Mouse (Mus musculus) MEL (cell line): ENCODE measurements around the gene Tmtc4. TPM values are rescaled to one million over a fixed set of nuclear protein-coding genes. Genes with fewer than 3 reads are reported as not detected.

ENCODE experiments used
- DNase-seq: peaks from one replicate; pipeline ENCODE4 v3.0.0; 2011; ENCODE audit warnings: low read depth, low spot score
- H3K27ac ChIP-seq: 2 replicates; pipeline ENCODE4 v1.5.1; 2012; ENCODE audit warnings: low read depth, mild to moderate bottlenecking, control low read depth, low read length, moderate library complexity; ENCODE audit not compliant: control insufficient read depth
- H3K27me3 ChIP-seq, 2 experiments: fragments of 150-350 bp in 1 of 2; sonication (generic) in 1 of 2; 2 replicates each; pipeline ENCODE4 v1.6.1; 2012; ENCODE audit warnings: low read length in 2 of 2, mild to moderate bottlenecking in 2 of 2, improper control_type of control experiment in 1 of 2, moderate library complexity in 1 of 2; ENCODE audit not compliant: insufficient read depth in 2 of 2, control insufficient read depth in 1 of 2
- H3K36me3 ChIP-seq, 2 experiments: 2 replicates each; pipeline ENCODE4 v1.6.1; 2012 to 2014; ENCODE audit warnings: low read length in 2 of 2, improper control_type of control experiment in 1 of 2, inconsistent platforms in 1 of 2, mild to moderate bottlenecking in 1 of 2; ENCODE audit not compliant: insufficient read depth in 2 of 2, control insufficient read depth in 1 of 2
- H3K4me1 ChIP-seq, 2 experiments: fragments of 150-350 bp in 1 of 2; sonication (generic) in 1 of 2; 2 replicates each; pipeline ENCODE4 v1.6.1; 2012; ENCODE audit warnings: low read length in 2 of 2, improper control_type of control experiment in 1 of 2, mild to moderate bottlenecking in 1 of 2; ENCODE audit not compliant: insufficient read depth in 2 of 2, control insufficient read depth in 1 of 2
- H3K4me3 ChIP-seq, 2 experiments: fragments of 150-350 bp in 1 of 2; sonication (generic) in 1 of 2; 2 replicates each; pipeline ENCODE4 v1.5.1; 2012; ENCODE audit warnings: low read depth in 2 of 2, low read length in 2 of 2, mild to moderate bottlenecking in 2 of 2, moderate library complexity in 2 of 2, control low read depth in 1 of 2, improper control_type of control experiment in 1 of 2; ENCODE audit not compliant: control insufficient read depth in 1 of 2, insufficient read depth in 1 of 2
- H3K79me2 ChIP-seq: 2 replicates; pipeline ENCODE4 v1.6.1; 2012; ENCODE audit warnings: mild to moderate bottlenecking, low read length, moderate library complexity; ENCODE audit not compliant: control insufficient read depth, poor library complexity, insufficient read depth
- H3K9ac ChIP-seq: 2 replicates; pipeline ENCODE4 v1.6.1; 2012; ENCODE audit warnings: low read depth, mild to moderate bottlenecking, control low read depth, low read length, moderate library complexity; ENCODE audit not compliant: control insufficient read depth, poor library complexity, severe bottlenecking
- H3K9me3 ChIP-seq: fragments of 150-350 bp; sonication (generic); replicated peaks from 2 replicates; pipeline ENCODE4 v1.6.1; 2012; ENCODE audit warnings: mild to moderate bottlenecking, low read length, improper control_type of control experiment, moderate library complexity; ENCODE audit not compliant: insufficient read depth
- BHLHE40 ChIP-seq: IDR thresholded peaks from 2 replicates; pipeline ENCODE4 v1.6.1; 2012; ENCODE audit warnings: low read depth, mild to moderate bottlenecking, inconsistent platforms, low read length, improper control_type of control experiment, borderline replicate concordance
- CHD2 ChIP-seq: IDR thresholded peaks from 2 replicates; pipeline ENCODE4 v1.6.1; 2011; ENCODE audit warnings: low read length, improper control_type of control experiment
- EP300 ChIP-seq, 2 experiments: IDR thresholded peaks; 2 replicates each; pipeline ENCODE4 v1.6.1; 2011; ENCODE audit warnings: improper control_type of control experiment in 2 of 2, low read length in 2 of 2, low read depth in 1 of 2, mild to moderate bottlenecking in 1 of 2
- ETS1 ChIP-seq: IDR thresholded peaks from 2 replicates; pipeline ENCODE4 v1.6.1; 2012; ENCODE audit warnings: low read depth, mild to moderate bottlenecking, inconsistent platforms, low read length, improper control_type of control experiment, moderate library complexity
- HCFC1 ChIP-seq: IDR thresholded peaks from 2 replicates; pipeline ENCODE4 v1.6.1; 2012; ENCODE audit warnings: low read depth, mild to moderate bottlenecking, inconsistent platforms, low read length, improper control_type of control experiment, moderate library complexity
- KAT2A ChIP-seq: conservative IDR thresholded peaks from 2 replicates; pipeline ENCODE4 v1.6.1; 2012; ENCODE audit warnings: low read depth, low read length, improper control_type of control experiment, inconsistent platforms
- MAZ ChIP-seq: IDR thresholded peaks from 2 replicates; pipeline ENCODE4 v1.6.1; 2012; ENCODE audit warnings: low read depth, mild to moderate bottlenecking, inconsistent platforms, low read length, improper control_type of control experiment
- MEF2A ChIP-seq: IDR thresholded peaks from 2 replicates; pipeline ENCODE4 v1.6.1; 2014; ENCODE audit warnings: low read depth, mild to moderate bottlenecking, inconsistent platforms, low read length, improper control_type of control experiment; ENCODE audit not compliant: poor library complexity, insufficient replicate concordance, severe bottlenecking; ENCODE audit errors: extremely low read depth
- MXI1 ChIP-seq: IDR thresholded peaks from 2 replicates; pipeline ENCODE4 v1.6.1; 2011; ENCODE audit warnings: mild to moderate bottlenecking, low read depth, low read length, improper control_type of control experiment
- MYC ChIP-seq: IDR thresholded peaks from 2 replicates; pipeline ENCODE4 v1.6.1; 2011; ENCODE audit warnings: low read depth, mild to moderate bottlenecking, low read length, improper control_type of control experiment, moderate library complexity
- NELFE ChIP-seq: IDR thresholded peaks from 2 replicates; pipeline ENCODE4 v1.6.1; 2011; ENCODE audit warnings: low read depth, low read length, improper control_type of control experiment
- POLR2A ChIP-seq, 2 experiments: IDR thresholded peaks; 2 replicates each; pipeline ENCODE4 v1.6.1; 2011 to 2012; ENCODE audit warnings: low read length in 2 of 2, mild to moderate bottlenecking in 2 of 2, control low read depth in 1 of 2, improper control_type of control experiment in 1 of 2, low read depth in 1 of 2, moderate library complexity in 1 of 2; ENCODE audit not compliant: control insufficient read depth in 1 of 2, insufficient read depth in 1 of 2, poor library complexity in 1 of 2
- POLR2AphosphoS5 ChIP-seq: IDR thresholded peaks from 2 replicates; pipeline ENCODE4 v1.6.1; 2012; ENCODE audit warnings: low read depth, borderline replicate concordance, mild to moderate bottlenecking, inconsistent platforms, low read length, moderate library complexity, mixed read lengths
- RAD21 ChIP-seq: IDR thresholded peaks from 2 replicates; pipeline ENCODE4 v1.6.1; 2011; ENCODE audit warnings: mild to moderate bottlenecking, low read depth, low read length, improper control_type of control experiment
- RCOR1 ChIP-seq: IDR thresholded peaks from 2 replicates; pipeline ENCODE4 v1.6.1; 2012; ENCODE audit warnings: low read depth, mild to moderate bottlenecking, inconsistent platforms, low read length, improper control_type of control experiment
- SIN3A ChIP-seq: IDR thresholded peaks from 2 replicates; pipeline ENCODE4 v1.6.1; 2012; ENCODE audit warnings: low read length, improper control_type of control experiment, inconsistent platforms
- SMC3 ChIP-seq: IDR thresholded peaks from 2 replicates; pipeline ENCODE4 v1.6.1; 2011; ENCODE audit warnings: low read depth, low read length, improper control_type of control experiment
- TCF12 ChIP-seq: IDR thresholded peaks from 2 replicates; pipeline ENCODE4 v1.6.1; 2014; ENCODE audit warnings: low read depth, mild to moderate bottlenecking, inconsistent platforms, low read length, improper control_type of control experiment, moderate library complexity
- ZMIZ1 ChIP-seq: IDR thresholded peaks from 2 replicates; pipeline ENCODE4 v1.6.1; 2012; ENCODE audit warnings: low read depth, mild to moderate bottlenecking, inconsistent platforms, low read length, improper control_type of control experiment, moderate library complexity
- polyA plus RNA-seq, 2 experiments: library from polyadenylated mRNA; stranded (reverse) in 1 of 2; unstranded in 1 of 2; fragments of >175 nt in 1 of 2; fragments of >200 nt in 1 of 2; gene quantifications; 2 replicates each; pipeline versions ENCODE4 v1.2.1 to v1.2.4; 2012; ENCODE audit warnings: low replicate concordance in 2 of 2, low read depth in 1 of 2; ENCODE audit not compliant: insufficient read length in 2 of 2, insufficient read depth in 1 of 2, missing spikeins in 1 of 2
- total RNA-seq: library from RNA; depleted of rRNA; stranded (reverse); fragments of 300-350 nt; gene quantifications from 2 replicates; pipeline ENCODE4 v1.2.3, GENCODE M21; 2012

The Tmtc4 gene
- total and polyA plus RNA-seq, 3 experiments, result 10.4 to 11.5 TPM; not detected in 1

- H3K4me3 ChIP-seq, result no peak overlapping the region
- peaks cover 9% of the 10 kb centered on the region; the same call in 1 of the 2 replicates for H3K79me2 ChIP-seq
- TF ChIP-seq POLR2AphosphoS5, result no peak
- no peak for TF ChIP-seq ETS1
- TF ChIP-seq NELFE, result no peak
- no peak for TF ChIP-seq RCOR1
- TF ChIP-seq CHD2, result no peak
- TF ChIP-seq SMC3, result no peak
- no peak for TF ChIP-seq EP300 (IDR thresholded peaks at IDR 0.05; ENCODE audit: low read depth in 1 of 2, low read length in 2 of 2)
- no peak for TF ChIP-seq POLR2A (IDR thresholded peaks at IDR 0.05; ENCODE audit: control insufficient read depth in 1 of 2, insufficient read depth in 1 of 2, low read depth in 1 of 2, low read length in 2 of 2, poor library complexity in 1 of 2)
- TF ChIP-seq BHLHE40, result no peak
- TF ChIP-seq MEF2A, result no peak
- TF ChIP-seq ZMIZ1, result no peak
- no peak for TF ChIP-seq MYC
- no peak for TF ChIP-seq KAT2A
- TF ChIP-seq HCFC1, result no peak
- no peak for TF ChIP-seq TCF12
- no peaks in the 10 kb centered on the region; a peak in 2 of 4 replicates for H3K4me1 ChIP-seq
- no peak overlapping the region for H3K9ac ChIP-seq
- peaks cover 2 to 6% of the 10 kb centered on the region in 2 experiments for H3K36me3 ChIP-seq
- H3K27ac ChIP-seq, result no peak overlapping the region
- H3K9me3 ChIP-seq, result no peaks in the 10 kb centered on the region
- DNase-seq, result no peak
- no peaks in the 10 kb centered on the region for H3K27me3 ChIP-seq
Observed at GRCm38 (mm10) chr14:122905007-122905406, 78.8 kb downstream of the Tmtc4 start.

GRCm38 (mm10) chr14:122903923-122904351 lies 79.9 kb downstream of the Tmtc4 start:
- peaks cover 2% of the 10 kb centered on the region in 2 experiments; a peak in 2 of 4 replicates for H3K36me3 ChIP-seq
- TF ChIP-seq SIN3A (no peak), MXI1 (no peak), RAD21 (no peak), MAZ (no peak)
- peaks cover 5% of the 10 kb centered on the region; the same call in 1 of the 2 replicates for H3K79me2 ChIP-seq
- no peak overlapping the region for H3K4me3 ChIP-seq
- no peaks in the 10 kb centered on the region for H3K27me3 ChIP-seq
- no peak overlapping the region for H3K27ac ChIP-seq
- no peak overlapping the region for H3K9ac ChIP-seq
- H3K4me1 ChIP-seq, result no peaks in the 10 kb centered on the region; a peak in 1 of 4 replicates
- no peaks in the 10 kb centered on the region for H3K9me3 ChIP-seq
- DNase-seq, result no peak
